Mouse (Mus musculus) limb, embryonic 15.5 days (tissue): ENCODE measurements around the gene Tfec. TPM values are rescaled to one million over a fixed set of nuclear protein-coding genes. Genes with fewer than 3 reads are reported as not detected.

Source experiments
- polyA plus RNA-seq: library from polyadenylated mRNA; unstranded; fragments of >200 nt; fragmentation: Nextera tagmentation; extraction: Ambion mirVana; gene quantifications from 2 replicates; pipeline ENCODE4 v1.2.1, GENCODE M21; 2015

Tfec gene
- polyA plus RNA-seq, 1 experiment from 2014 or later: 0.93 TPM

Other genes starting within 250 kb of the Tfec start
- gene Tes, start 166.7 kb upstream of the Tfec start, polyA plus RNA-seq: 49.5 and 54.2 TPM in 2 replicates